Mouse (Mus musculus): Measurements from ENCODE around the gene Cdca8. TPM values are rescaled to one million over a fixed set of nuclear protein-coding genes. Genes with fewer than 3 reads are reported as not detected.
"Not testable (repeated sequence)": the region's sequence is repeated elsewhere in the genome, so short reads cannot be mapped to it uniquely, and the experiment has no call there.

The Cdca8 gene
- polyA plus RNA-seq (2015; fragmentation: Nextera tagmentation; extraction: Ambion mirVana) = 125 and 128 TPM in 2 replicates

DNA sequence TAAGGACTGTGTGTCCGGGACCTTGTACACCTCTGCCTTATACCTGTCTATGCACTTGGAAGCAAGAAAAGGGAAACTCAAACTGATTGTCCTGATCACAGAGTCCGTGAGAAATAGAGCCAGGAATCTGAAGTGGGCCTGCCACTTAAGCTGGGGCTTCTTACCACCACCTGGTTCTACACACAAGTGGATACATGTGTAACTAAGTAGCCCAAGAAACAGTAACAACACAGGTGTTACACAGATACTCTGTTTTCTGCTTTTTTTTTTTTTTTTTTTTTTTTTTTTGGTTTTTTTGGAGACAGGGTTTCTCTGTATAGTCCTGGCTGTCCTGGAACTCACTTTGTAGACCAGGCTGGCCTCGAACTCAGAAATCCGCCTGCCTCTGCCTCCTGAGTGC is at the start of gene Cdca8:
Gene Cdca8, minus strand, starts transcription at position 101 of the 400 bp plus-strand sequence.
- H3K4me2 ChIP-seq (replicated peaks); H3K9ac ChIP-seq; H3K27ac ChIP-seq; ATAC-seq; H3K27me3 ChIP-seq (replicated peaks); H3K9me3 ChIP-seq; H3K36me3 ChIP-seq; H3K4me3 ChIP-seq (replicated peaks): not testable (repeated sequence)
- 90% methylated on average over 4 of the region's 4 CpGs for WGBS
- H3K4me1 ChIP-seq (replicated peaks) = peaks cover 12% of the 10 kb centered on the region

DNA sequence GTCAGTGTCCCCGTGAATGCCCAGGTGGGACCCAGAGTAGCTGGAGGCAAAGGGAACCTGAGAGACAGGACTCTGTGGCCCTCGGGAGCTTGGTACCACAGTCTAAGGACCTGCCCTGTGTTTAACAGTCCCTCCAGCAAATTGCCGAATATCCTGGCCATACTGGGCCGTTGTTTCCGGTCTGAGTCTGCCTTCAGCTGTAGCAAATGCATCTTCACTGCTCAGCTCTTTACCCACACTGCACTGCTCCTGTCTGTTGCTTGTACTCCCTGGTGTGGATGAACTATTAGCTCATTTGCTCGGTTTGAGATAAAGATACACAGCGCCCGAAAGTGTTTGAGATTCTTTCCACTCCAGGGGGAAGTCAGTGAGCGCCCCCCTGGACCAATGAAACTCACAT is 49.3 kb upstream of the Cdca8 start:
- H3K36me3 ChIP-seq = no peaks in the 10 kb centered on the region
- 10% methylated on average over 9 of the region's 9 CpGs for WGBS
- peaks cover 36% of the 10 kb centered on the region for H3K4me1 ChIP-seq (replicated peaks)
- 0 out of 2 replicates have a peak overlapping the region, but pooled peaks have one; percentile 7 for H3K4me2 ChIP-seq (replicated peaks)
- ATAC-seq = no peak
- peaks cover 75% of the 10 kb centered on the region for H3K27me3 ChIP-seq (replicated peaks)
- H3K27ac ChIP-seq = no peak overlapping the region
- no peaks in the 10 kb centered on the region for H3K9me3 ChIP-seq
- H3K9ac ChIP-seq = no peak overlapping the region
- no peak overlapping the region for H3K4me3 ChIP-seq (replicated peaks)

DNA sequence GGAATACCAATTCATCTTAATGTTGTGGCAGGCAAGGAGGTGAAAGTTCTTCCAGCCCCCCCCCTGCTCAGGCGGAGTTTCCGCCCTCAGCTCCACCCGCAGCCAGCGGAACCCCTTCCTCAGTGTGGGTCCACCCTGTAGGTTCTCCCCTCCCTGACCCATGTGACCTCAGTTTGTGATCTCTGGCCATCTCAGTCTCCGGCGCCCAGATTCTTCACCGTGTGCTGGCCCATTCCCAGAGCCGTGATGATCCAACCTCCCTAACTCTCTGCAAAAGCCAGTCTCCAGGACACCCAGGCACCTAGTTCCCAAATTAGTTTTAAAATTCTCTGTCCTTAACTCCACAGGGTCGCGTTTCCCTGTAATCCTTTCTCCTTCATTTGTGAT is 48.6 kb upstream of the Cdca8 start:
- no peak for ATAC-seq
- Histone ChIP-seq H3K27ac (no peak overlapping the region), H3K27me3 (replicated peaks) (peaks cover 81% of the 10 kb centered on the region), H3K9me3 (no peaks in the 10 kb centered on the region), H3K9ac (no peak overlapping the region), H3K4me1 (replicated peaks) (peaks cover 36% of the 10 kb centered on the region), H3K4me2 (replicated peaks) (no peak overlapping the region), H3K4me3 (replicated peaks) (no peak overlapping the region), H3K36me3 (no peaks in the 10 kb centered on the region)
- 13% methylated on average over 10 of the region's 10 CpGs for WGBS

DNA sequence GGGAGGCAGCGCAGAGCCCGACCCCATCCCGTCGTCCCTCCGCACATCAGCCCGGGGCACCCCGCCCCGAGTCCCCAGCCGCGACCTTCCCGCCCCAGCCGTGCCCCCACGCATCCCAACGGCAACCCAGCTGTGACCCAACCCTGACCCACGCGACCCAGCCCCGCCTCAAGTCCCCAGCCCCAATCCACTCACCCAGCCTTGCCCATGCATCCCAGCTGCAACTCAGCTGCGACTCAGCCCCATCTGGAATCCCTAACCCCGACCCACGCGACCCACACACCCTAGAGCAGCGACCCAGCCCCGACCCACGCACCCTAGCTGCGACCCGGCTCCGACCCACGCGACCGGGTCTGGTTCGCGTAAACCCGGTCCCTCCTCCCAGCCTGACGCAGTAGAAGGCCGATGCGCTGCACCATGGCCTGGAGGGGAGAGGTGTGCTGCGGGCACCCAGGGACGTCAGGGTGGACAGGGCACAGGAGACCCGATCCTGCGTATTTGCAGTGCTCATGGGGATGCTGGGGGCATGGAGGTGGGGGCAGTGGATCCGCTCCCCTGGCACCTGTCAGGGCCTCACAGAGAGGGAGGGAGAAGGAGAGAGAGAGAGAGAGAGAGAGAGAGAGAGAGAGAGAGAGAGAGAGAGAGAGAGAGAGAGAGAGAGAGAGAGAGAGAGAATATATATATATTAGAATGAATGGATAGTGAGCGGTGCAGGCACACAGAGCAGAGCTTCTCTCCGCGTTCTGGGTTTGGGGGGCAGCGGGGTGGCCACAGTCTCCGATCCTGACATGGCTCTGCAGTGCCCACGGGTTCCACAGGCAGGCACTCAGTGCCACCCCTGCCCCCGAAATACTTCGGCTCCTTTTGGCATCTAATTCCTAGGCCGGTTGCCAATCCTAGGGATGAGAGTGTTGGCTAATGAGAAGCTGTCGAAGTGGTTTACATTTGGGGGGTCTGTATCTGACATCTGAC is 47.9 kb upstream of the Cdca8 start:
- WGBS = 4% methylated on average over 45 of the region's 51 CpGs
- no peak overlapping the region for H3K27ac ChIP-seq

DNA sequence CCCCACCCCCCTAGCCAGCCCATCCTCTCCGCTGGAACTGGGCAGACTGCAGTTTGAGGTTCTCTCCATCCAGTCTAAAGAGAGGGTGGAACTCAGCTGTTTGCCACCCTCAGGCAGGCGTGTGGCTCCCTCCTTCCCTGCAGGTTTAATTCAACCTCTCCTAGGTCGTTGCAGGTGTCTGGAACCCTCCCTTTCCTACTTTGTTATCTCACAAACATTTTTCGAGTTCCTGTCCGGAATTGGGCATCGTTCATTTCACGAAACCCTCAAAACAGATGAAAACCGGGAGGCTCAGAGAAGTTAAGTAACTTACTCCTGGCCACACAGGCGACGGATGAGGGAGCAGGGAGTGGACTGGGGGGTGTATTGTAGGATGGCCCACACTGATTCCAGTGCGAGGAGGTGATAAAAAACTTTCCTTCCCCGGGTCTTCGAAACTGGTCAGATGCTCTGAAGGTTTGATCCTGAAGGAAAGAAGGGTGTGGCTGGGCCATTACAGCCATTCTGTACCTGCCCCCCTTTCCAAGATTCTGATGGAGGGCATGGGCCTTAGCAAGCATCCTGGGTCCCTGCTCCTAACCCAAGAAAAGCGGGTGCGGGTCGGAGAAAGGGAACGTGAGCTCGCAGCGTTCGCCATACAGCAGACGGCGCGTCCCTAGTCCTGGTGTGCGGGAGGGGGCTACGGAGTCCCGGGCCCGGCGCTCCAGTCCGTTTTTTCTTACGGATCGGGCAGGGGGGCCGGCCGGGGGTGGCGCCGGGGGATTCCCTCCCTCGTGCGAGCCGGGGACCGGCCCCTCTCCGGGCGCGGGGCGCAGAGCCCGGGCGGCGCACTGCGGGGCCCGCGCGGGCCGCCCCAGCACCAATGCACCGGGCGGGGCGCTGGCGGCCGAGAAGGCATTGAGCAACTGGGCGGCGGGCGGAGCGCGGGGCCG is 46.8 kb upstream of the Cdca8 start, which contains the start of gene Rspo1:
Gene Rspo1, plus strand, starts transcription at position 760 of the 932 bp plus-strand sequence.
- WGBS = 2% methylated on average over 62 of the region's 62 CpGs
- ATAC-seq = peak; percentile 54
- Histone ChIP-seq H3K9me3 (no peaks in the 10 kb centered on the region), H3K27me3 (replicated peaks) (peaks cover 76% of the 10 kb centered on the region), H3K4me3 (replicated peaks) (peak within 1 kb of the TSS; percentile 50), H3K27ac (no peak within 1 kb of the TSS), H3K4me1 (replicated peaks) (peaks cover 36% of the 10 kb centered on the region), H3K9ac (peak within 1 kb of the TSS; percentile 37), H3K4me2 (replicated peaks) (peak within 1 kb of the TSS; percentile 90), H3K36me3 (no peaks in the 10 kb centered on the region)

More for the DNA sequence above, 47.9 kb upstream of the Cdca8 start:
- Histone ChIP-seq H3K36me3 (no peaks in the 10 kb centered on the region), H3K9ac (peak overlapping the region; percentile 37), H3K9me3 (no peaks in the 10 kb centered on the region), H3K4me1 (replicated peaks) (peaks cover 36% of the 10 kb centered on the region), H3K27me3 (replicated peaks) (peaks cover 84% of the 10 kb centered on the region), H3K4me2 (replicated peaks) (peak overlapping the region; percentile 90), H3K4me3 (replicated peaks) (peak overlapping the region; percentile 50)
- ATAC-seq = peak; percentile 13; the same call in 1 of the 2 replicates

DNA sequence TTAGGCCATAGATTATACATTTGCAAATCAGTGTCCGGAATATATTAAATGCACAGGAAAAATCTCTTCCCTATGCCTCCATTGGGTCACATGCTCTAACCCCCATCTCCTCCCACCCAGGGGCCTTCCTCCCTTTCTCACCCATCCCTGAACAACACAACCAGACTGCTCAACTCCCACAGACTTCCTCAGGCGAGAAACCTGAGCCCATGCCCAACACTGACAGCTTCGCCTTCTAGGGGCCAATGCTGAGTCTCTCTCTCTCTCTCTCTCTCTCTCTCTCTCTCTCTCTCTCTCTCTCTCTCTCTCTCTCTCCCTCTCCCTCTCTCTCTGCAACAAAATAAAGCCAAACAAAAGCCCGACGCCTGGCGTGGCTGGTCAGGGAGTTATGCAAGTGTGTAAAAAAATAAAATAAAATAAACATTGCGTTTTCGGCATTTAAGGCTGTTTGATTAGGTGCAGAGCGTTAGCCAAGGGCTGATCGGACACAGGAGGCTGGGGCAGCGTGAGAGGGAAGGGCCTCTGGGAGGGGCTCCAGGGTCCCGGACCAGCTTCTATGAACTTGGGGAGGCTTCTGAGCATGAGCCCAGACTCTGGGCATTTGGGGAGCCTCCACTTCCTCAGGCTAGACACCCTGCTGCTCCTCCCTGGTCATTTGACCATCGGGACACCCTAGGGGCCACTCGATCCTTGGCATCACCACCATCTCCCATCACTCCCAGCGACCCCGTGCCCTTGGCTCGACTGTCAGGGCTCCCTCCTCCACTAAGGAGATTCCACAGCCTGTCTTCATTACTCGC is 46.0 kb upstream of the Cdca8 start:
- peak overlapping the region; percentile 50 for H3K4me3 ChIP-seq (replicated peaks)
- H3K27ac ChIP-seq = no peak overlapping the region
- peaks cover 32% of the 10 kb centered on the region for H3K4me1 ChIP-seq (replicated peaks)
- no peak for ATAC-seq
- WGBS = 8% methylated on average over 18 of the region's 18 CpGs
- H3K9me3 ChIP-seq = no peaks in the 10 kb centered on the region
- H3K9ac ChIP-seq = no peak overlapping the region
- H3K27me3 ChIP-seq (replicated peaks) = peaks cover 70% of the 10 kb centered on the region
- 0 out of 2 replicates have a peak overlapping the region, but pooled peaks have one; percentile 90 for H3K4me2 ChIP-seq (replicated peaks)
- no peaks in the 10 kb centered on the region for H3K36me3 ChIP-seq

DNA sequence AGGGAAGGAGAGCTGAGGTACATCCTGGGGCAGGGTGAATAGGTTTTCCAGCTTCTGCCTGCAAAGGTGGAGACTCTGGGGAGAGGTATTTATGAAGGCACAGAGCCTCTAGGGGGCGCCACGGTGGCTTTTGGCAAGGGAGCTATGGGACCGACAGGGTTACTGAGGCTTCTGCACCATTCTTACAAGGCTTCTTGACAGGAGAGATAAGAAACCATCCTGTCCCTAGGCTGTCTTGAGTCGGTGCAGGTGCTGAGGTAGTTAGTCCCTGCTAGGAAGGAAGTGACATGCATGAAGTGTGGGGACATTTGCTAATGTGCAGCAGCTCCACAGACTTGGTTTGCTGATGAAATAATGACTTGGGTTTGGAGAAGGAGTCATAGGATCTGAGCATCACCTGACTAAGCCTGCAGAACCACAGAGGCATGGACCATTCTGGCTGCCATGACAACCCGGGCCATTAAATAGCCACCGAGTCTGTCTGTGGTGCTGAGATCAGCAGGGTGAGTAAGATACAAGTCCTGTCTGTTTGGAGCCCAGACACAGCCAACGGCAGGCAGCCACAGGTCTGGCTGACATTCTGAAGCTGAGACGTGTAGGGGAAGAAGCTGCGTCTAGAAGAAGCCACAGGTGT is 44.9 kb upstream of the Cdca8 start:
- peaks cover 29% of the 10 kb centered on the region for H3K4me1 ChIP-seq (replicated peaks)
- H3K9me3 ChIP-seq = no peaks in the 10 kb centered on the region
- H3K4me2 ChIP-seq (replicated peaks) = no peak overlapping the region
- H3K27ac ChIP-seq = no peak overlapping the region
- no peaks in the 10 kb centered on the region for H3K36me3 ChIP-seq
- 13% methylated on average over 9 of the region's 9 CpGs for WGBS
- H3K27me3 ChIP-seq (replicated peaks) = peaks cover 62% of the 10 kb centered on the region
- H3K9ac ChIP-seq = no peak overlapping the region
- H3K4me3 ChIP-seq (replicated peaks) = no peak overlapping the region
- ATAC-seq = no peak

DNA sequence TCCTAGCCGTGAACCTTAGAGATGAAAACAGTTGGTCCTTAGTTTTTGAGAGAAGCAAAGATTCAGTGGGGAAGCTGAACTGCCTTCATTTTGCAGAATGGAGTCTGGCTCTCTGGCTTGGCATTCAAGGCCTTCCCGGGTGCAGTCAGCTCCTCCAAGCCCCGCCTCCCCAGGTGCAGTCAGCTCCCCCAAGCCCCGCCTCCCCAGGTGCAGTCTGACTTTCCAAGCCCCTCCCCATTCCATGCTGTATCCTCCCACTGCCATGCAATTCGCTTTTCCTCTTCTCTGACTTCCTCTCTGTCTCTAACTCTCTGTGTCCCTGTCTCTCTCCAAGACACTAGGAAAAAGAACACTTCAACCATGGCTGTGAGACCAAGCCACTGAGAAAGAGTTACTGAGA is 39.1 kb upstream of the Cdca8 start:
- H3K4me3 ChIP-seq (replicated peaks) = no peak overlapping the region
- no peaks in the 10 kb centered on the region for H3K9me3 ChIP-seq
- no peaks in the 10 kb centered on the region for H3K4me1 ChIP-seq (replicated peaks)
- peak; percentile 91 for ATAC-seq
- H3K9ac ChIP-seq = no peak overlapping the region
- H3K27ac ChIP-seq = no peak overlapping the region
- 18% methylated on average over 5 of the region's 5 CpGs for WGBS
- H3K36me3 ChIP-seq = no peaks in the 10 kb centered on the region
- H3K27me3 ChIP-seq (replicated peaks) = peaks cover 7% of the 10 kb centered on the region
- H3K4me2 ChIP-seq (replicated peaks) = no peak overlapping the region

DNA sequence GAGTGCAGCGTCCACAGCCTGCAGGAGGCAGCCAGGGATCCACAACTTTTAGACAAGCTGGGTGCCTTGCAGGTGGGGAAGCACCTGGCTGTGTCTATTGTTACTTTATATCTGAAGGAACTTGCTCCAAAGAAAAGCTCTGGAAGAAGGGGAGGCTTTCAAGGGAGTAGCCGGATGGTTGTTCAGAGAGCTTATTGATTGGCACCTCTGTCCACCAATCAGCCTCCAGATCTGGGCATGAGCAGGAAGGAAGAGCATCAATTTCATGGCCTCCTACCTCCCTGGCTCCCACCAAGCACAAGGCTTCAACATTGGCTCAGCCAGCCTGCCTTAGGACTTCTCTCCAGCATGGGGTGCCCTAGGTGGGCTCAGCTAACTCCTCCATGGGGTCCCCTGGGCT is 34.2 kb upstream of the Cdca8 start:
- Histone ChIP-seq H3K4me1 (replicated peaks) (peaks cover 4% of the 10 kb centered on the region; the same call in 1 of the 2 replicates), H3K4me3 (replicated peaks) (no peak overlapping the region), H3K36me3 (no peaks in the 10 kb centered on the region), H3K9ac (no peak overlapping the region), H3K9me3 (no peaks in the 10 kb centered on the region), H3K4me2 (replicated peaks) (no peak overlapping the region), H3K27ac (no peak overlapping the region), H3K27me3 (replicated peaks) (no peaks in the 10 kb centered on the region; the same call in 1 of the 2 replicates)
- no peak for ATAC-seq
- 81% methylated on average over 2 of the region's 2 CpGs for WGBS

DNA sequence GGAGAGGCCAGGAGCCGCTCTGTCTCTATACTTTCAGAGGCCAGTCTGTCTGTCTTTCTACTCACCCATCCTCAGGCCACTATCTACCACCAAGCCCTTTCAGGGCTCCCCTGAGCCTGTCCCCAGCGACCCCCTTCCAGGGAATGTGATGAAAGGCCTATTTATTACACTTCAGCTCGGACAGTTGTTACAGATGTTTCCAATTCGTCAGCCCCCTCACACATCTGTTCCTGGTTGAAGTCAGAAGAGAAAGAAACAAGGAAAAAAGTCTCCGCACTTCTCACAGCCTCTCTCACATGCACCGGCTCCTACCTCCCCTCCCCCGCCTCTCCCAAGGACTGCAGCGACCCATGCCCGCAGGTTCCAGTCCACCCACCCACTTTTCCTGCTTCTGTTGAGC is 33.2 kb upstream of the Cdca8 start:
- no peak overlapping the region for H3K27ac ChIP-seq
- H3K9ac ChIP-seq = no peak overlapping the region
- H3K9me3 ChIP-seq = no peaks in the 10 kb centered on the region
- H3K4me3 ChIP-seq (replicated peaks) = no peak overlapping the region
- H3K4me1 ChIP-seq (replicated peaks) = peaks cover 4% of the 10 kb centered on the region; the same call in 1 of the 2 replicates
- H3K27me3 ChIP-seq (replicated peaks) = no peaks in the 10 kb centered on the region; the same call in 1 of the 2 replicates
- H3K36me3 ChIP-seq = no peaks in the 10 kb centered on the region
- H3K4me2 ChIP-seq (replicated peaks) = no peak overlapping the region
- no peak for ATAC-seq
- 57% methylated on average over 9 of the region's 9 CpGs for WGBS

DNA sequence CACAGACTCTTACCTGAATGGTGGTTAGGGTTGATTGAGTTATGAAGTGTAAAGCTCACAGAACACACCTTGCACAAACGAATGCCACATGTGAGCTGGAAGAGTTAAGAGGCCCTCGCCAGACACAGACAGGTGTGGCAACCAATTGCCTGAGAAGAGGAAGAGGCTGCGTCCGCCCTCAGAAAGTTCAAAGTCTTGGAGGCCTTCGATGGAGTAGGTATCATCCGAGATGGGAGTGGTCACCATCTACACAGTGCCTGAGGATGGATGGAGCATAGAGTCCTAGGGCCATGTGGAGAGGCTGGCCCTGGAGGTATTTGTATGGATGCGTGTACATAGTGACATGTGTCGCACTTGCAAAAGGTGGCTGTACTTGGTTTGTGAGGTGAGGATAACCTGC is 32.0 kb upstream of the Cdca8 start:
- Histone ChIP-seq H3K27me3 (replicated peaks) (no peaks in the 10 kb centered on the region; the same call in 1 of the 2 replicates), H3K9me3 (no peaks in the 10 kb centered on the region), H3K9ac (no peak overlapping the region), H3K4me3 (replicated peaks) (no peak overlapping the region), H3K4me1 (replicated peaks) (peaks cover 4% of the 10 kb centered on the region; the same call in 1 of the 2 replicates), H3K27ac (no peak overlapping the region), H3K4me2 (replicated peaks) (no peak overlapping the region), H3K36me3 (no peaks in the 10 kb centered on the region)
- 64% methylated on average over 8 of the region's 8 CpGs for WGBS
- ATAC-seq = peak; percentile 90

Data from intestine, embryonic 15.5 days (tissue).